Mouse (Mus musculus): ENCODE results near the gene Agap1.

DNA sequence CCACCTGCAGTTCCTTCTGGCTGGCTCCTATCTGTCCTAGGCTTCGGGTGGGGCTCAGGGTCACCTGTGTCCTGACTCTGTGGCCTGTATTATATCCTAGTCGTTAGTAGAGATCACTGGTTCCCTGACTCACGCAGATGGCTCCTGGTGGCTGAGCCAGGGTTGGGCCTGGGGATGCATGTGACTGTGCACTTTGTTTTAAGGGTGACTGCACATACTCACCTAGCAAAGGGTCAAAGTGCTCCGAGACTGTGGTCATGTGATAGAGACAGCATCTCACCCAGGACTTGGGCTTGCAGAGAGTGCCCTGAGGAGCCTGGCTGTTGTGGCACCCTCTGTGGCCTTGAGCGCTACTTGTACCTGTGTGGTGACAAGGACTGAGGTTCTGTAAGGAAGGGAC, 22.4 kb downstream of the Agap1 start:
- TF ChIP-seq POLR2A (IDR thresholded peaks at IDR 0.05; ENCODE audit: insufficient read depth, low read depth, low read length) = no peak
- no peak for TF ChIP-seq CTCF (IDR thresholded peaks at IDR 0.05; ENCODE audit: insufficient read depth, low read depth, low read length)
